Mouse (Mus musculus) hindbrain, postnatal 0 days (tissue): ENCODE measurements around the gene Osbp2. TPM values are rescaled to one million over a fixed set of nuclear protein-coding genes. Genes with fewer than 3 reads are reported as not detected.

Source experiments
- ATAC-seq: fragments of 200-750 bp; cut with Nextera tagmentation; 2 replicates; pipeline ENCODE4 v1.8.0; 2017; ENCODE audit warnings: mild to moderate bottlenecking, moderate TSS enrichment, moderate library complexity
- DNase-seq: peaks from one replicate; pipeline ENCODE4 v3.0.0-alpha.2; 2015; ENCODE audit warnings: low spot score
- H3K27ac ChIP-seq: fragments of 300-500 bp; sonication (generic); 2 replicates; pipeline ENCODE4 v1.5.1; 2014; ENCODE audit warnings: mild to moderate bottlenecking
- H3K27me3 ChIP-seq: fragments of 300-500 bp; sonication (generic); 2 replicates; pipeline ENCODE4 v1.6.1; 2014; ENCODE audit warnings: low read length, mixed read lengths; ENCODE audit not compliant: insufficient read depth
- H3K36me3 ChIP-seq: fragments of 300-500 bp; sonication (generic); 2 replicates; pipeline ENCODE4 v1.6.1; 2014; ENCODE audit warnings: low read length, mixed read lengths; ENCODE audit not compliant: insufficient read depth
- H3K4me1 ChIP-seq: fragments of 300-500 bp; sonication (generic); 2 replicates; pipeline ENCODE4 v1.6.1; 2014; ENCODE audit warnings: antibody characterized with exemption, low read length, mixed read lengths; ENCODE audit not compliant: insufficient read depth
- H3K4me2 ChIP-seq: fragments of 300-500 bp; sonication (generic); 2 replicates; pipeline ENCODE4 v1.6.1; 2014; ENCODE audit warnings: low read depth, mild to moderate bottlenecking, low read length, moderate library complexity, mixed read lengths
- H3K4me3 ChIP-seq: fragments of 300-500 bp; sonication (generic); 2 replicates; pipeline ENCODE4 v1.5.1; 2014; ENCODE audit warnings: low read length
- H3K9ac ChIP-seq: fragments of 300-500 bp; sonication (generic); replicated peaks from 2 replicates; pipeline ENCODE4 v1.6.1; 2014; ENCODE audit warnings: mild to moderate bottlenecking, low read length, moderate library complexity, mixed read lengths
- H3K9me3 ChIP-seq: fragments of 300-500 bp; sonication (generic); 2 replicates; pipeline ENCODE4 v1.6.1; 2016; ENCODE audit warnings: low read length, mixed read lengths
- CTCF ChIP-seq: IDR thresholded peaks from 2 replicates; pipeline ENCODE4 v1.5.1; 2016; ENCODE audit warnings: antibody characterized with exemption, control low read depth, low read depth
- WGBS: fragments of 180-500 bp; shearing (Covaris S2); extraction: QIAGEN DNeasy Blood & Tissue Kit; methylation state at CpG from one replicate; pipeline ENCODE4 v1.1.7; 2014; 5-methylcytosine and 5-hydroxymethylcytosine counted together
- polyA plus RNA-seq: library from polyadenylated mRNA; unstranded; fragments of >200 nt; fragmentation: Nextera tagmentation; extraction: Ambion mirVana; gene quantifications from 2 replicates; pipeline ENCODE4 v1.2.1, GENCODE M21; 2015
- total RNA-seq: library from RNA; depleted of rRNA; stranded (reverse); fragments of >200 nt; gene quantifications from 2 replicates; pipeline ENCODE4 v1.2.3, GENCODE M21; 2014

Osbp2 gene
- total and polyA plus RNA-seq, 2 experiments from 2014 or later = 39.7 to 87.5 TPM

DNA sequence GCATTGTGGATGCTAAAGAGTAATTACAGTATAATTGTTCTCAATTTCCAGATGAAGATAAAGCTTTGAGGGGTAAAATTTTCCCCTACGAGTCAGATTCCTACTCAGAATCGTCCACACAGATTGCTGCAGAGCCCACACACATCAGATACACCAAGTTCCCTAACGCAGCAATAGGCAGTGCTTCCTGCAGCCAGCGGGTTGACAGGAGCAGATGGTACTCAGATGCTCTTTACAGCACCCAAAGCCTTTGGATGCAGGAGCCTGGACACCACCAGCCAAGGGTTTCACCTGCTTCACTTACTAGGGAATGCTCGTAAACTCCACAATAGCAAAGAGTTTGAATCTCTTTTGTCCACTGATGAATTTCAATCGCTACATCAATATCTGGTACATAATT lies 12.7 kb upstream of the Osbp2 start:
- no peak for TF ChIP-seq CTCF
- no peak overlapping the region for H3K9ac ChIP-seq

DNA sequence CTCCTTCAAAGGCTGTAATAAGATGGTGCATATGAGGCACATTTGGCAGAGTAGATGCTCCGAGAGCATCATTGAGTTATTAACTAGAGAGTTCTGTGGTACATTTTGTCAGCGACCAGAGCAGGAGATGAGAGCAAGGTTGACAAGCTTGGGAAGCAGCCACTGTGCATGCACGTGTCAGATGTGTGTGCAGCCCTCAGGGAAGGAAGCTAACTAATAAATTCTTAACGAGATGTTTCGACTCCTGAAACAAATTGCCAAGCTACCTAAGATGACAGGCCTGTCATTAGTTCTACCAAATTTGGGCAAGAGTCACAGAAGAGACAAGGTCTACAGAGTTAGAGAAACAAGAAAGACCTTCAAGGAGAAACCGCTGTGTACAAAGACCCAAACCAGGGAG lies 640 bp upstream of the Osbp2 start:
- no peak; the same call in 1 of the 2 replicates for ATAC-seq
- Histone ChIP-seq H3K4me3 (peak overlapping the region; percentile 52), H3K9ac (peak overlapping the region; percentile 49; the same call in 1 of the 2 replicates), H3K4me2 (peak overlapping the region; percentile 69), H3K4me1 (peaks cover 7% of the 10 kb centered on the region), H3K27me3 (no peaks in the 10 kb centered on the region), H3K36me3 (no peaks in the 10 kb centered on the region), H3K27ac (peak overlapping the region; percentile 68), H3K9me3 (no peaks in the 10 kb centered on the region)
- WGBS = 22% methylated on average over 6 of the region's 6 CpGs
- no peak for TF ChIP-seq CTCF
- peak; percentile 31 for DNase-seq

More for the DNA sequence above, 12.7 kb upstream of the Osbp2 start:
- Histone ChIP-seq H3K27ac (no peak overlapping the region), H3K27me3 (no peaks in the 10 kb centered on the region), H3K36me3 (no peaks in the 10 kb centered on the region), H3K4me2 (no peak overlapping the region), H3K9me3 (no peaks in the 10 kb centered on the region), H3K4me1 (no peaks in the 10 kb centered on the region), H3K4me3 (no peak overlapping the region)
- 63% methylated on average over 6 of the region's 6 CpGs for WGBS
- ATAC-seq (no peak), DNase-seq (no peak)

DNA sequence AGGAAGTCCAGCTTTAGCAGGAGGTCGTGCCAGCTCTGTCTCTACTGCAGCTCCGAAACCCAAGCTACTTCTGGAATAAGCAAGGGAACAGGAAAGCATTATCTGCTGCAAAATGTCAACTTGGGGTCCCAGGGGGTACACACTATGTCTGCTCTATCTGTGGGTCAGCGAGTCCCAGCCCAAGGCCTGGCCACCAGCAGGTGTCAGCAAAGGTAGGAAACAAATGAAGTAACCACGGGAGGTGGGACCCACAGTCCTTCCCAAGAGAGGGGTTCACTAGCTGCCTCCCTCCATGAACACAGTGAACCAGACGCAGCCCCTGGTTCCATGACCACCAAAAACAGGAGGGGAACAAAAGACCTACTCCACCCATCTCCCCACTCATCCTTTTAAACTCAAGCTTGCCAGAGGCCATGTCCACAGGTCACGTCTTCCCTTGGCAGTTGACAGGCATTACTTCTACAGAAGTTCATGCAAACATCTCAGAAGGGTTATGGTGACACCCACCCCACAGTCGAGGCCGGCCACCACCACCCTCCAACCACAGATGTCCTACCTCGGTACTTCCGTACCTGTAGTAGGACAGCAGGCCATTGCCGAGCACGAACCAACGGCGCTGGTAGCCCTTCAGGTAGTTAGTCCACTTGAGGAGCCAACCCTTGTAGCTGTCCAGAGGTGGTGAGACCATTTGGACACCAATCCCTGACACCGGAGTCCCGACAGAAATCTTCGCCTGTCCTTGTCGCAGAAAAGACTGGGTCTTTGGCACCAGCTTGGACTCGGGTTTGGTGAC lies 846 bp downstream of the Osbp2 start:
- Histone ChIP-seq H3K4me1 (peaks cover 7% of the 10 kb centered on the region), H3K9ac (peak overlapping the region; percentile 49), H3K27ac (peak overlapping the region; percentile 68; the same call in 1 of the 2 replicates), H3K27me3 (no peaks in the 10 kb centered on the region), H3K4me3 (peak overlapping the region; percentile 52), H3K36me3 (no peaks in the 10 kb centered on the region), H3K9me3 (no peaks in the 10 kb centered on the region), H3K4me2 (peak overlapping the region; percentile 69)
- 0 out of 2 replicates have a peak, but pooled peaks have one; percentile 2 for ATAC-seq
- TF ChIP-seq CTCF = peak; percentile 23; the same call in 1 of the 2 replicates
- 75% methylated on average over 19 of the region's 19 CpGs for WGBS
- no peak for DNase-seq

DNA sequence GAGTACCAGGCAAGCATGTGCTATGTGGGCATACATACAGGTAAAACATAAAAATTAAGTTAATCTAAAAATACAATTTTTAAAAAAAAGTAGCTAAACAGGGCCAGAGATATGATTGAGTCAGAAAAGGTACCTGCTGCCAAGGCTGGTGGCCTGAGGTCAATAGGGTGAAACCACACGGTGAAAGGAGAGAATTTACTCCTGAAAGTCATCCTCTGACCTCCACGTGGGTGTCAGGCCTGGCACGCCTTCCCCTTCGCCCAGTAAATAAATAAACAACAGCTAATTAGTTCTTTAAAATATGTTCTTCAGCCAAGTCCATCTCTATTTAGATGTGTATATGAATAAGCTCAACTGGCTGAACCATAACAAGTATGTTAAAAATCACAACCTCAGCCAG lies 3.3 kb downstream of the Osbp2 start:
- Histone ChIP-seq H3K27me3 (no peaks in the 10 kb centered on the region), H3K27ac (no peak overlapping the region), H3K9me3 (no peaks in the 10 kb centered on the region), H3K4me1 (peaks cover 7% of the 10 kb centered on the region), H3K9ac (no peak overlapping the region), H3K4me2 (no peak overlapping the region), H3K36me3 (no peaks in the 10 kb centered on the region), H3K4me3 (no peak overlapping the region)
- 74% methylated on average over 4 of the region's 4 CpGs for WGBS
- TF ChIP-seq CTCF = no peak
- no peak for ATAC-seq
- DNase-seq = no peak

DNA sequence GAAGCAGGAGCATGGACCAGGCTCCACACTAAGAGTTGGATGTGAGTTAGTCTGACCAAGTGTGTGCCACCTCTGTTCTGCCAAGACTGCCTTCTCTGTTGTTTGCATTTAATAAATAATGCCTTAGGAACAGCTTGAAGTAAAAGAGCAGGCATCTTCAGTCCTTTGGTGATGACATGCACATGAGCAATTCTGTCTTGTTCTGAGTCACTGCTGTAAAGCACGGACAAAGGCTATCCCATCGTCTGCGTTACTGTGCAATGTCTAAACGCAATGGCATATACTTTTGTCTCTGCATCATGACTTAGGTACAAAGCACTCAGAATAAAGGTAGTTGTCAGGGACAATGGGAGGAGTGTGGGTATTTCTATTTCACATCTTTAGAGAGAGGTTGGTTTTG lies 3.9 kb downstream of the Osbp2 start:
- H3K9ac ChIP-seq = no peak overlapping the region
- 85% methylated on average over 4 of the region's 4 CpGs for WGBS
- DNase-seq (no peak), ATAC-seq (no peak)
- no peaks in the 10 kb centered on the region for H3K9me3 ChIP-seq
- no peak overlapping the region for H3K27ac ChIP-seq
- no peak for TF ChIP-seq CTCF
- peaks cover 7% of the 10 kb centered on the region for H3K4me1 ChIP-seq
- H3K4me2 ChIP-seq = no peak overlapping the region; the same call in 1 of the 2 replicates
- H3K36me3 ChIP-seq = no peaks in the 10 kb centered on the region
- no peak overlapping the region for H3K4me3 ChIP-seq
- no peaks in the 10 kb centered on the region for H3K27me3 ChIP-seq

DNA sequence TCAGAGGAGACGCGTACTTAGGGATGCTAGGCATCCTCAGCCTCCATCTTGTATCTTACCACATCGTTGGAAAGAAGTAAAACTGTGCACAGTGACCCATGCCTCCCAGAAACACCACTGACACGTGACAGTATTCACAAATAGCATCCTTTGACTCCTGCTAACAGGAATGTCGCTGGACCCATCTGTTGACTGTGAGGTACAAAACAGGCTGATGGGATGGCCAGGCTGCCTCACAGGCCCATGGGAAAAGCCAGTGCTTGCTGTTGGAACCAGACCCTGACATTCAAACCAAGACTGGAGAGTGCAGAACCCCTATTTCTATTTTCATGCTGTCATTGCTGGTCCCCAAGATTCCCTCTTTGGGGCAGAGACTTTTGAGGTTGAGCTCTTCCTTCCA lies 5.8 kb downstream of the Osbp2 start:
- no peaks in the 10 kb centered on the region for H3K27me3 ChIP-seq
- no peak for TF ChIP-seq CTCF
- no peaks in the 10 kb centered on the region for H3K4me1 ChIP-seq
- H3K4me2 ChIP-seq = no peak overlapping the region
- no peak overlapping the region for H3K4me3 ChIP-seq
- no peak overlapping the region for H3K27ac ChIP-seq
- DNase-seq (no peak), ATAC-seq (no peak)
- WGBS = 75% methylated on average over 5 of the region's 5 CpGs
- H3K9me3 ChIP-seq = no peaks in the 10 kb centered on the region
- no peaks in the 10 kb centered on the region for H3K36me3 ChIP-seq
- no peak overlapping the region for H3K9ac ChIP-seq

DNA sequence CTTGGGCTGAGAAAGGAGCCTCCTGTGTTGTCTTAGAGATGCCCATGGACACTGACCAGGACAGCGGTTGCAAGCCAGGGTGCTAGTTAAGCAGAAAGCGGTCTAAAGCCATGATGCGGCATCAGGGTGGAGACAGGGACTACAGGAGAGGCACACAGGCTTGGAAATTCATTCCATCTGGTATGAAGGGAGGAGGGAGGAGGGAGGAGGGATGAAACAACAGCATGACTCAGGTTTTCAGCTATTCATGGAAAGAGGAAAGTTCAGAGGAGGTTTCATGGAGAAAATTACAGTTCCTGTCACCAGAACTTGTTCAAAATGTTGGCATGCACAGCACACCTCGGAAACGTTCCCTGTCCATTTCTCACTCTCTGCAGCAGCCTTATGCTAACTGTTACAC lies 7.9 kb downstream of the Osbp2 start:
- no peak overlapping the region for H3K9ac ChIP-seq
- no peak overlapping the region for H3K4me3 ChIP-seq
- H3K9me3 ChIP-seq = no peaks in the 10 kb centered on the region
- no peaks in the 10 kb centered on the region for H3K4me1 ChIP-seq
- ATAC-seq (no peak), DNase-seq (no peak)
- no peaks in the 10 kb centered on the region for H3K36me3 ChIP-seq
- no peak overlapping the region for H3K4me2 ChIP-seq
- no peak overlapping the region for H3K27ac ChIP-seq
- no peaks in the 10 kb centered on the region for H3K27me3 ChIP-seq
- WGBS = 87% methylated on average over 5 of the region's 5 CpGs
- TF ChIP-seq CTCF = no peak
